9 mouse cellular contexts compared by ENCODE assay signal in the genomic region with DNA sequence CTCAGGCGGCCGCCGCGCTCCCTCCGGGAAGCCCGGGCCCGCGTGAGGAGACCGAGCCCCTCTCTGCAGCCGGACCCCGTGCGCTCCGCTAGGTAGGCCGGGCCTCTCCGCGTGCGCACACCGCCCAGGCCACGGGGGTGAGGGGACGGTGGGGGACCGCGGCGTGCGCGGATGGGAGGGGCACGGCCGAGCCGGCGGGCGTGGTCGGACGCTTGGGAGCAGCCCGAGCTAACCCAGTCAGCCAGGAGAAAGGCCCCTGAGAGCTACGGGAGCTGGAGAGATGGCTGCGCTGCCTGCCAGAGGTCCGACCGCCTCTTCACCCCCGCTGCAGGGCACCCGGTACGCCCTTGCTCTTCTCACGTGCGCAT. TPM values are rescaled to one million over a fixed set of nuclear protein-coding genes. Genes with fewer than 3 reads are reported as not detected.
DNase-seq lines count a peak whose midpoint lies in the region; ATAC-seq lines count a peak whose summit lies in the region.
"Had no signal": no experiment of that assay in that cellular context is flagged by ENCODE, and none has a peak within 500 bp of the region (broad histone marks: within the 10 kb centered on the region; RNA-seq: fewer than 3 reads in every experiment).

No protein-coding gene starts in this region.

- DNase-seq in left cerebral cortex, adult 8-10 months (ENCODE audit: low spot score in 2 of 2), result peak; percentile 39 to 45
- DNase-seq in left cerebral cortex, postnatal 25 days (ENCODE audit: low spot score in 2 of 2), result no peak
- DNase-seq in ZHBTc4 (ENCODE audit: low read depth, low spot score), result peak; percentile 91
- DNase-seq in forebrain, embryonic 10.5 days (ENCODE audit: extremely low spot score, low spot score), result no peak
- peak; percentile 49 for DNase-seq in lung, postnatal 25 days (ENCODE audit: low spot score)
- peak; percentile 82 for DNase-seq in testis, postnatal 10 days (ENCODE audit: low spot score)
- DNase-seq in right cerebral cortex, postnatal 36 days (ENCODE audit: low spot score in 2 of 2), result no peak

- peak overlapping the region; percentile 82 for H3K9ac ChIP-seq in kidney, embryonic 15.5 days

- under 1% methylated on average over 42 of the region's 42 CpGs for WGBS in forebrain, embryonic 10.5 days
- WGBS in kidney, embryonic 15.5 days, result under 1% methylated on average over 42 of the region's 42 CpGs

- peak overlapping the region; percentile 98 for H3K27ac ChIP-seq in forebrain, embryonic 10.5 days
- peak overlapping the region; percentile 87 for H3K27ac ChIP-seq in kidney, embryonic 15.5 days

- ATAC-seq in kidney, embryonic 15.5 days (replicated peaks; ENCODE audit: low FRiP score), result peak; percentile 92

- H3K4me2 ChIP-seq in kidney, embryonic 15.5 days, result peak overlapping the region; percentile 80

- H3K9me3 ChIP-seq in forebrain, embryonic 10.5 days, result no peaks in the 10 kb centered on the region
- H3K9me3 ChIP-seq in kidney, embryonic 15.5 days (replicated peaks), result no peaks in the 10 kb centered on the region

- H3K4me3 ChIP-seq in forebrain, embryonic 10.5 days, result peak overlapping the region; percentile 99
- peak overlapping the region; percentile 75 for H3K4me3 ChIP-seq in kidney, embryonic 15.5 days (replicated peaks)

- intact Hi-C loops in left cerebral cortex, postnatal 25 days (cut with DNase I), result loop anchor here (1.0 kb wide), 1 partner anchor 21 kb away; no protein-coding TSS in a partner anchor

- peaks cover 41% of the 10 kb centered on the region for H3K36me3 ChIP-seq in forebrain, embryonic 10.5 days (replicated peaks)
- H3K36me3 ChIP-seq in kidney, embryonic 15.5 days, result peaks cover 37% of the 10 kb centered on the region

- H3K4me1 ChIP-seq in forebrain, embryonic 10.5 days, result peaks cover 30% of the 10 kb centered on the region
- H3K4me1 ChIP-seq in kidney, embryonic 15.5 days, result peaks cover 13% of the 10 kb centered on the region

- H3K27me3 ChIP-seq in forebrain, embryonic 10.5 days (ENCODE audit: poor library complexity, severe bottlenecking), result peaks cover 8% of the 10 kb centered on the region
- H3K27me3 ChIP-seq in kidney, embryonic 15.5 days, result 0 out of 2 replicates have a peak, but pooled peaks cover 2% of the 10 kb centered on the region

RNA-seq across cellular contexts. Expression of a gene that starts 0.4 kb away (rescaled TPM):
- 10 to 100 TPM; 56.9 to 63.1 (median 62.1) TPM for total RNA-seq in left cerebral cortex, adult 8-10 months (2022)
- 10 to 100 TPM; 54.5 to 54.8 TPM for total RNA-seq in left cerebral cortex, postnatal 25 days (2021)
- 168 TPM in 2 replicates for polyA plus RNA-seq in forebrain, embryonic 10.5 days (2016; fragmentation: Nextera tagmentation; extraction: Ambion mirVana)
- polyA plus RNA-seq in kidney, embryonic 15.5 days (2015; fragmentation: Nextera tagmentation; extraction: Ambion mirVana), result 138 and 145 TPM in 2 replicates

RNA-seq across cellular contexts. Expression of a gene that starts 20.0 kb away (rescaled TPM):
- total RNA-seq in left cerebral cortex, adult 8-10 months (2022), result 1 to 10 TPM; 2.9 to 5.2 (median 3.6) TPM
- total RNA-seq in left cerebral cortex, postnatal 25 days (2021), result 1 to 10 TPM; 2.2 to 3.4 TPM
- 119 and 123 TPM in 2 replicates for polyA plus RNA-seq in forebrain, embryonic 10.5 days (2016; fragmentation: Nextera tagmentation; extraction: Ambion mirVana)
- 32.1 and 37.3 TPM in 2 replicates for polyA plus RNA-seq in kidney, embryonic 15.5 days (2015; fragmentation: Nextera tagmentation; extraction: Ambion mirVana)

RNA-seq across cellular contexts. Expression of a gene that starts 22.8 kb away (rescaled TPM):
- under 1 TPM; 0.32 to 0.59 (median 0.41) TPM for total RNA-seq in left cerebral cortex, adult 8-10 months (2022)
- total RNA-seq in left cerebral cortex, postnatal 25 days (2021), result under 1 TPM; 0.41 to 0.73 TPM
- polyA plus RNA-seq in forebrain, embryonic 10.5 days (2016; fragmentation: Nextera tagmentation; extraction: Ambion mirVana), result 0.42 and 0.73 TPM in 2 replicates
- polyA plus RNA-seq in kidney, embryonic 15.5 days (2015; fragmentation: Nextera tagmentation; extraction: Ambion mirVana), result 0.08 and 0.09 TPM in 2 replicates
- total RNA-seq: heart, postnatal 36 days had no signal

Comparison
In these comparisons a context has a peak if more than half of its experiments do, and no peak if none do; other contexts are left out.
1. DNase-seq: peak in left cerebral cortex, adult 8-10 months (2 of 2), ZHBTc4 (single experiment), lung, postnatal 25 days (single experiment) and testis, postnatal 10 days (single experiment); none in left cerebral cortex, postnatal 25 days (0 of 2), forebrain, embryonic 10.5 days (single experiment) and right cerebral cortex, postnatal 36 days (0 of 2).